Mouse (Mus musculus) right cerebral cortex, adult 18-20 months (tissue): ENCODE data around the gene Gpr75.

Experiments used
- DNase-seq: peaks from one replicate; pipeline ENCODE4 v3.0.0; 2022; ENCODE audit warnings: mixed read lengths

Gpr75 gene

GRCm38 (mm10) chr11:30885171-30885871 lies at the start of gene Gpr75, which contains the start of gene Asb3:
Gene Gpr75 (plus strand): TSS chr11:30885358.
Gene Asb3 (plus strand): TSS chr11:30885416.
- peak; percentile 83 for DNase-seq

GRCm38 (mm10) chr11:30838793-30839192 lies 46.4 kb upstream of the Gpr75 start:
- no peak for DNase-seq

GRCm38 (mm10) chr11:30844355-30844754 lies 40.8 kb upstream of the Gpr75 start:
- DNase-seq = no peak

GRCm38 (mm10) chr11:30872425-30872824 lies 12.7 kb upstream of the Gpr75 start:
- no peak for DNase-seq

- no peak for DNase-seq
Measured at GRCm38 (mm10) chr11:30888153-30888552, 3.0 kb downstream of the Gpr75 start.

- no peak for DNase-seq
Measured at GRCm38 (mm10) chr11:30896201-30896600, 11.0 kb downstream of the Gpr75 start.

GRCm38 (mm10) chr11:30899312-30899711 lies 14.2 kb downstream of the Gpr75 start:
- DNase-seq = no peak

GRCm38 (mm10) chr11:30912311-30912710 lies 27.2 kb downstream of the Gpr75 start:
- DNase-seq = no peak

- DNase-seq = no peak
Measured at GRCm38 (mm10) chr11:30920641-30921040, 35.5 kb downstream of the Gpr75 start.

- DNase-seq = no peak
Measured at GRCm38 (mm10) chr11:30923283-30923682, 38.1 kb downstream of the Gpr75 start.

GRCm38 (mm10) chr11:30928079-30928478 lies 42.9 kb downstream of the Gpr75 start:
- DNase-seq = no peak

GRCm38 (mm10) chr11:30928498-30928897 lies 43.3 kb downstream of the Gpr75 start:
- DNase-seq = no peak
